Mouse (Mus musculus) cerebellum, adult 9-11 months (tissue): ENCODE measurements around the gene Eya2.

Experiments used
- DNase-seq: peaks from one replicate; pipeline ENCODE4 v3.0.0; 2022

The Eya2 gene

GRCm38 (mm10) chr2:165596141-165596540 is 1.3 kb downstream of the Eya2 start:
- DNase-seq: no peak

GRCm38 (mm10) chr2:165597536-165597935 is 2.7 kb downstream of the Eya2 start:
- DNase-seq: no peak

GRCm38 (mm10) chr2:165598139-165598538 is 3.3 kb downstream of the Eya2 start:
- DNase-seq: no peak

- no peak for DNase-seq
These were observed 4.7 kb downstream of the Eya2 start for GRCm38 (mm10) chr2:165599566-165599965.

GRCm38 (mm10) chr2:165600926-165601325 is 6.1 kb downstream of the Eya2 start:
- no peak for DNase-seq

- no peak for DNase-seq
These were observed 6.8 kb downstream of the Eya2 start for GRCm38 (mm10) chr2:165601605-165602004.

- DNase-seq: no peak
These were observed 8.9 kb downstream of the Eya2 start for GRCm38 (mm10) chr2:165603775-165604174.

- DNase-seq: no peak
These were observed 16.9 kb downstream of the Eya2 start for GRCm38 (mm10) chr2:165611551-165612253.

GRCm38 (mm10) chr2:165613741-165614339 is 19.0 kb downstream of the Eya2 start:
- no peak for DNase-seq

GRCm38 (mm10) chr2:165621488-165621887 is 26.7 kb downstream of the Eya2 start:
- DNase-seq: no peak

GRCm38 (mm10) chr2:165622596-165622995 is 27.8 kb downstream of the Eya2 start:
- no peak for DNase-seq

GRCm38 (mm10) chr2:165626826-165627225 is 32.0 kb downstream of the Eya2 start:
- DNase-seq: no peak

GRCm38 (mm10) chr2:165627974-165628373 is 33.1 kb downstream of the Eya2 start:
- DNase-seq: peak; percentile 85

GRCm38 (mm10) chr2:165629900-165630299 is 35.1 kb downstream of the Eya2 start:
- DNase-seq: peak; percentile 81

GRCm38 (mm10) chr2:165633011-165633785 is 38.4 kb downstream of the Eya2 start:
- peak; percentile 84 for DNase-seq

- peak; percentile 90 for DNase-seq
These were observed 39.6 kb downstream of the Eya2 start for GRCm38 (mm10) chr2:165634481-165634880.

- no peak for DNase-seq
These were observed 44.4 kb downstream of the Eya2 start for GRCm38 (mm10) chr2:165639075-165639755.

- no peak for DNase-seq
These were observed 47.2 kb downstream of the Eya2 start for GRCm38 (mm10) chr2:165641909-165642505.

- no peak for DNase-seq
These were observed 48.8 kb downstream of the Eya2 start for GRCm38 (mm10) chr2:165643596-165643995.

GRCm38 (mm10) chr2:165644057-165644456 is 49.2 kb downstream of the Eya2 start:
- DNase-seq: peak; percentile 64

- no peak for DNase-seq
These were observed 56.2 kb downstream of the Eya2 start for GRCm38 (mm10) chr2:165651031-165651430.

- DNase-seq: no peak
These were observed 57.4 kb downstream of the Eya2 start for GRCm38 (mm10) chr2:165652281-165652680.
